Mouse (Mus musculus): ENCODE measurements at regions not wholly inside any gene's neighbourhood (a gene's known extent, or its start where the extent isn't known, plus 50 kb on each side); places are given as distances from the start of the nearest gene placed in this dataset.
A peak's percentile ranks its signal among the peaks of the same experiment; 100 is the strongest.

GRCm38 (mm10) chr4:95501164-95501563 lies 56.1 kb upstream of the Fggy start:
- DNase-seq, result no peak

GRCm38 (mm10) chr4:95507141-95507945 lies 50.0 kb upstream of the Fggy start:
- peak; percentile 44 to 51 for DNase-seq
